Mouse (Mus musculus) ES-Bruce4 (cell line): Measurements from ENCODE around the gene Nkx2-3.

ENCODE experiments used
- CTCF ChIP-seq: IDR thresholded peaks from one replicate; pipeline ENCODE4 v1.8.1; 2011; ENCODE audit warnings: low read depth, low read length
- POLR2A ChIP-seq: IDR thresholded peaks from one replicate; pipeline ENCODE4 v1.8.1; 2011; ENCODE audit warnings: low read length; ENCODE audit not compliant: insufficient read depth

GRCm38 (mm10) chr19:43604492-43605120, 7.5 kb upstream of the Nkx2-3 start:
- TF ChIP-seq CTCF, result no peak
- no peak for TF ChIP-seq POLR2A
